Mouse (Mus musculus) kidney, adult 2 months (tissue): ENCODE data around the gene Sf3a2. TPM values are rescaled to one million over a fixed set of nuclear protein-coding genes. Genes with fewer than 3 reads are reported as not detected.

ENCODE experiments used
- DNase-seq: peaks from one replicate; pipeline ENCODE4 v3.0.0; 2021
- H3K27ac ChIP-seq: fragments of 200-500 bp; 2 replicates; pipeline ENCODE4 v1.5.1; 2012; ENCODE audit warnings: low read depth, low read length, control low read depth, inconsistent platforms; ENCODE audit not compliant: insufficient read depth
- H3K27me3 ChIP-seq: fragments of 200-500 bp; replicated peaks from 2 replicates; pipeline ENCODE4 v1.6.1; 2012; ENCODE audit warnings: mild to moderate bottlenecking, moderate library complexity, low read length, inconsistent platforms; ENCODE audit not compliant: control insufficient read depth, insufficient read depth
- H3K36me3 ChIP-seq: fragments of 200-500 bp; 2 replicates; pipeline ENCODE4 v1.6.1; 2012; ENCODE audit warnings: mild to moderate bottlenecking, moderate library complexity, low read length, inconsistent platforms; ENCODE audit not compliant: control insufficient read depth, insufficient read depth
- H3K4me1 ChIP-seq: fragments of 200-500 bp; 2 replicates; pipeline ENCODE4 v1.6.1; 2011; ENCODE audit warnings: low read length; ENCODE audit not compliant: control insufficient read depth, insufficient read depth
- H3K4me3 ChIP-seq: fragments of 200-500 bp; 2 replicates; pipeline ENCODE4 v1.5.1; 2011; ENCODE audit warnings: mild to moderate bottlenecking, low read depth, low read length, control low read depth; ENCODE audit not compliant: insufficient read depth
- CTCF ChIP-seq: fragments of 200-500 bp; conservative IDR thresholded peaks from 2 replicates; pipeline ENCODE4 v1.5.1; 2011; ENCODE audit warnings: low read depth, mild to moderate bottlenecking, control low read depth, low read length, moderate library complexity, mixed read lengths; ENCODE audit not compliant: insufficient read depth, insufficient read length
- POLR2A ChIP-seq: fragments of 200-500 bp; IDR thresholded peaks from one replicate; pipeline ENCODE4 v1.6.1; 2011; ENCODE audit warnings: low read depth, low read length, control low read depth
- WGBS: fragments of 180-500 bp; shearing (Covaris S2); methylation state at CpG from one replicate; pipeline ENCODE4 v1.1.7; 2018; 5-methylcytosine and 5-hydroxymethylcytosine counted together
- polyA plus RNA-seq: library from polyadenylated mRNA; depleted of rRNA; stranded (reverse); fragments of >200 nt; gene quantifications from 2 replicates; pipeline ENCODE4 v1.2.3, GENCODE M21; 2012

Sf3a2 gene
- polyA plus RNA-seq, 1 experiment, result 23.1 TPM

GRCm38 (mm10) chr10:80775731-80776130, 22.3 kb upstream of the Sf3a2 start:
- DNase-seq, result no peak
- peaks cover 4% of the 10 kb centered on the region; the same call in 1 of the 2 replicates for H3K4me1 ChIP-seq
- 94% methylated on average over 4 of the region's 4 CpGs for WGBS
- no peak overlapping the region for H3K27ac ChIP-seq
- TF ChIP-seq POLR2A (no peak), CTCF (no peak)
- no peaks in the 10 kb centered on the region for H3K36me3 ChIP-seq
- no peaks in the 10 kb centered on the region for H3K27me3 ChIP-seq
- H3K4me3 ChIP-seq, result no peak overlapping the region

GRCm38 (mm10) chr10:80776358-80776869, 21.6 kb upstream of the Sf3a2 start:
- no peak overlapping the region for H3K27ac ChIP-seq
- DNase-seq, result no peak
- no peak overlapping the region for H3K4me3 ChIP-seq
- H3K36me3 ChIP-seq, result no peaks in the 10 kb centered on the region
- TF ChIP-seq POLR2A, result no peak
- TF ChIP-seq CTCF, result no peak
- WGBS, result 80% methylated on average over 6 of the region's 6 CpGs
- peaks cover 4% of the 10 kb centered on the region; the same call in 1 of the 2 replicates for H3K4me1 ChIP-seq
- H3K27me3 ChIP-seq, result no peaks in the 10 kb centered on the region

- Histone ChIP-seq H3K36me3 (no peaks in the 10 kb centered on the region), H3K4me3 (no peak overlapping the region), H3K4me1 (peaks cover 4% of the 10 kb centered on the region; the same call in 1 of the 2 replicates), H3K27me3 (no peaks in the 10 kb centered on the region), H3K27ac (no peak overlapping the region)
- DNase-seq, result no peak
- WGBS, result 86% methylated on average over 5 of the region's 5 CpGs
- no peak for TF ChIP-seq POLR2A
- TF ChIP-seq CTCF, result no peak
These were observed 20.9 kb upstream of the Sf3a2 start for GRCm38 (mm10) chr10:80777123-80777522.

- TF ChIP-seq POLR2A (no peak), CTCF (no peak)
- no peak overlapping the region for H3K4me3 ChIP-seq
- no peaks in the 10 kb centered on the region for H3K27me3 ChIP-seq
- no peak overlapping the region for H3K27ac ChIP-seq
- no peaks in the 10 kb centered on the region for H3K36me3 ChIP-seq
- no peak for DNase-seq
- no peaks in the 10 kb centered on the region for H3K4me1 ChIP-seq
These were observed 18.4 kb upstream of the Sf3a2 start for GRCm38 (mm10) chr10:80779565-80779964.

GRCm38 (mm10) chr10:80784302-80784701, 13.7 kb upstream of the Sf3a2 start:
- no peak overlapping the region for H3K4me3 ChIP-seq
- H3K36me3 ChIP-seq, result no peaks in the 10 kb centered on the region; the same call in none of the 2 replicates
- DNase-seq, result no peak
- no peak overlapping the region for H3K27ac ChIP-seq
- TF ChIP-seq POLR2A (no peak), CTCF (no peak)
- H3K4me1 ChIP-seq, result no peaks in the 10 kb centered on the region
- WGBS, result 98% methylated on average over 2 of the region's 2 CpGs
- H3K27me3 ChIP-seq, result no peaks in the 10 kb centered on the region

- Histone ChIP-seq H3K27me3 (no peaks in the 10 kb centered on the region), H3K4me3 (no peak overlapping the region), H3K36me3 (no peaks in the 10 kb centered on the region; the same call in none of the 2 replicates), H3K4me1 (no peaks in the 10 kb centered on the region), H3K27ac (no peak overlapping the region)
- WGBS, result 88% methylated on average over 12 of the region's 12 CpGs
- TF ChIP-seq CTCF (no peak), POLR2A (no peak)
- DNase-seq, result no peak
These were observed 13.1 kb upstream of the Sf3a2 start for GRCm38 (mm10) chr10:80784871-80785270.

GRCm38 (mm10) chr10:80785963-80786362, 12.0 kb upstream of the Sf3a2 start:
- no peaks in the 10 kb centered on the region for H3K27me3 ChIP-seq
- TF ChIP-seq POLR2A (no peak), CTCF (no peak)
- H3K36me3 ChIP-seq, result no peaks in the 10 kb centered on the region; the same call in none of the 2 replicates

More at GRCm38 (mm10) chr10:80785963-80786362, 12.0 kb upstream of the Sf3a2 start:
- no peak for DNase-seq
- H3K4me1 ChIP-seq, result no peaks in the 10 kb centered on the region
- no peak overlapping the region for H3K27ac ChIP-seq
- 90% methylated on average over 11 of the region's 11 CpGs for WGBS
- no peak overlapping the region for H3K4me3 ChIP-seq
